Mouse (Mus musculus): ENCODE results near the gene Alg9. TPM values are rescaled to one million over a fixed set of nuclear protein-coding genes. Genes with fewer than 3 reads are reported as not detected.
"Not testable (repeated sequence)": the region's sequence is repeated elsewhere in the genome, so short reads cannot be mapped to it uniquely, and the experiment has no call there.

The Alg9 gene
- polyA plus RNA-seq, 1 experiment, result 9.7 TPM

- Histone ChIP-seq H3K4me3 (replicated peaks; ENCODE audit: control insufficient read depth, low read depth, low read length) (no peak overlapping the region), H3K27ac (ENCODE audit: control insufficient read depth, insufficient read depth, low read depth, low read length, poor library complexity) (peak overlapping the region; percentile 27), H3K4me1 (ENCODE audit: control insufficient read depth, insufficient read depth, low read length) (no peaks in the 10 kb centered on the region)
- no peak for TF ChIP-seq CTCF (IDR thresholded peaks at IDR 0.05; ENCODE audit: control insufficient read depth, insufficient read depth, low read length)
- no peak for TF ChIP-seq POLR2A (IDR thresholded peaks at IDR 0.05; ENCODE audit: borderline replicate concordance, control insufficient read depth, low read depth, low read length)
- 68% methylated on average over 11 of the region's 11 CpGs for WGBS
Measured at GRCm38 (mm10) chr9:50823779-50824453, 49.1 kb downstream of the Alg9 start.

- Histone ChIP-seq H3K27ac (ENCODE audit: control insufficient read depth, insufficient read depth, low read depth, low read length, poor library complexity) (no peak overlapping the region), H3K4me1 (ENCODE audit: control insufficient read depth, insufficient read depth, low read length) (peaks cover 3% of the 10 kb centered on the region; the same call in 1 of the 2 replicates), H3K4me3 (replicated peaks; ENCODE audit: control insufficient read depth, low read depth, low read length) (no peak overlapping the region)
- WGBS, result 96% methylated on average over 5 of the region's 5 CpGs
- TF ChIP-seq POLR2A (IDR thresholded peaks at IDR 0.05; ENCODE audit: borderline replicate concordance, control insufficient read depth, low read depth, low read length) (no peak), CTCF (IDR thresholded peaks at IDR 0.05; ENCODE audit: control insufficient read depth, insufficient read depth, low read length) (no peak)
Measured at GRCm38 (mm10) chr9:50831514-50831913, 56.7 kb downstream of the Alg9 start.

GRCm38 (mm10) chr9:50832162-50832561 is 57.3 kb downstream of the Alg9 start:
- H3K4me1 ChIP-seq (ENCODE audit: control insufficient read depth, insufficient read depth, low read length), result peaks cover 3% of the 10 kb centered on the region; the same call in 1 of the 2 replicates
- WGBS, result 90% methylated on average over 4 of the region's 4 CpGs
- H3K4me3 ChIP-seq (replicated peaks; ENCODE audit: control insufficient read depth, low read depth, low read length), result no peak overlapping the region
- H3K27ac ChIP-seq (ENCODE audit: control insufficient read depth, insufficient read depth, low read depth, low read length, poor library complexity), result no peak overlapping the region
- no peak for TF ChIP-seq CTCF (IDR thresholded peaks at IDR 0.05; ENCODE audit: control insufficient read depth, insufficient read depth, low read length)
- no peak for TF ChIP-seq POLR2A (IDR thresholded peaks at IDR 0.05; ENCODE audit: borderline replicate concordance, control insufficient read depth, low read depth, low read length)

- H3K4me1 ChIP-seq (ENCODE audit: control insufficient read depth, insufficient read depth, low read length); H3K4me3 ChIP-seq (replicated peaks; ENCODE audit: control insufficient read depth, low read depth, low read length); H3K27ac ChIP-seq (ENCODE audit: control insufficient read depth, insufficient read depth, low read depth, low read length, poor library complexity): not testable (repeated sequence)
- 60% methylated on average over 2 of the region's 2 CpGs for WGBS
Measured at GRCm38 (mm10) chr9:50832582-50832981, 57.8 kb downstream of the Alg9 start.

- no peak overlapping the region for H3K4me3 ChIP-seq (replicated peaks; ENCODE audit: control insufficient read depth, low read depth, low read length)
- TF ChIP-seq CTCF (IDR thresholded peaks at IDR 0.05; ENCODE audit: control insufficient read depth, insufficient read depth, low read length) (no peak), POLR2A (IDR thresholded peaks at IDR 0.05; ENCODE audit: borderline replicate concordance, control insufficient read depth, low read depth, low read length) (no peak)
- WGBS, result 15% methylated on average over 8 of the region's 8 CpGs
- H3K27ac ChIP-seq (ENCODE audit: control insufficient read depth, insufficient read depth, low read depth, low read length, poor library complexity), result peak overlapping the region; percentile 35
- H3K4me1 ChIP-seq (ENCODE audit: control insufficient read depth, insufficient read depth, low read length), result peaks cover 3% of the 10 kb centered on the region; the same call in 1 of the 2 replicates
Measured at GRCm38 (mm10) chr9:50833786-50834185, 59.0 kb downstream of the Alg9 start.

GRCm38 (mm10) chr9:50835068-50835705 is 60.4 kb downstream of the Alg9 start:
- WGBS, result 58% methylated on average over 10 of the region's 10 CpGs
- Histone ChIP-seq H3K4me1 (ENCODE audit: control insufficient read depth, insufficient read depth, low read length) (peaks cover 3% of the 10 kb centered on the region; the same call in 1 of the 2 replicates), H3K27ac (ENCODE audit: control insufficient read depth, insufficient read depth, low read depth, low read length, poor library complexity) (peak overlapping the region; percentile 58), H3K4me3 (replicated peaks; ENCODE audit: control insufficient read depth, low read depth, low read length) (no peak overlapping the region)
- TF ChIP-seq CTCF (IDR thresholded peaks at IDR 0.05; ENCODE audit: control insufficient read depth, insufficient read depth, low read length), result no peak
- no peak for TF ChIP-seq POLR2A (IDR thresholded peaks at IDR 0.05; ENCODE audit: borderline replicate concordance, control insufficient read depth, low read depth, low read length)

GRCm38 (mm10) chr9:50836097-50836496 is 61.3 kb downstream of the Alg9 start:
- Histone ChIP-seq H3K27ac (ENCODE audit: control insufficient read depth, insufficient read depth, low read depth, low read length, poor library complexity) (no peak overlapping the region), H3K4me3 (replicated peaks; ENCODE audit: control insufficient read depth, low read depth, low read length) (no peak overlapping the region)

GRCm38 (mm10) chr9:50841079-50841789 is 66.4 kb downstream of the Alg9 start:
- TF ChIP-seq CTCF (IDR thresholded peaks at IDR 0.05; ENCODE audit: control insufficient read depth, insufficient read depth, low read length) (no peak), POLR2A (IDR thresholded peaks at IDR 0.05; ENCODE audit: borderline replicate concordance, control insufficient read depth, low read depth, low read length) (no peak)
- peak overlapping the region; percentile 65 for H3K4me3 ChIP-seq (replicated peaks; ENCODE audit: control insufficient read depth, low read depth, low read length)
- 28% methylated on average over 13 of the region's 13 CpGs for WGBS
- peaks cover 4% of the 10 kb centered on the region for H3K4me1 ChIP-seq (ENCODE audit: control insufficient read depth, insufficient read depth, low read length)
- peak overlapping the region; percentile 73 for H3K27ac ChIP-seq (ENCODE audit: control insufficient read depth, insufficient read depth, low read depth, low read length, poor library complexity)

More at GRCm38 (mm10) chr9:50836097-50836496, 61.3 kb downstream of the Alg9 start:
- no peak for TF ChIP-seq CTCF (IDR thresholded peaks at IDR 0.05; ENCODE audit: control insufficient read depth, insufficient read depth, low read length)
- TF ChIP-seq POLR2A (IDR thresholded peaks at IDR 0.05; ENCODE audit: borderline replicate concordance, control insufficient read depth, low read depth, low read length), result no peak
- peaks cover 4% of the 10 kb centered on the region; the same call in 1 of the 2 replicates for H3K4me1 ChIP-seq (ENCODE audit: control insufficient read depth, insufficient read depth, low read length)
- 79% methylated on average over 4 of the region's 4 CpGs for WGBS
